Mouse (Mus musculus) right cerebral cortex, postnatal 10 days (tissue): ENCODE results near the gene Naglu.
A peak's percentile ranks its signal among the peaks of the same experiment; 100 is the strongest.
"Not testable (repeated sequence)": the region's sequence is repeated elsewhere in the genome, so short reads cannot be mapped to it uniquely, and the experiment has no call there.

Experiments
- DNase-seq, 2 experiments: peaks; one replicate each; pipeline ENCODE4 v3.0.0; 2021; ENCODE audit warnings: low spot score in 2 of 2

The Naglu gene

DNA sequence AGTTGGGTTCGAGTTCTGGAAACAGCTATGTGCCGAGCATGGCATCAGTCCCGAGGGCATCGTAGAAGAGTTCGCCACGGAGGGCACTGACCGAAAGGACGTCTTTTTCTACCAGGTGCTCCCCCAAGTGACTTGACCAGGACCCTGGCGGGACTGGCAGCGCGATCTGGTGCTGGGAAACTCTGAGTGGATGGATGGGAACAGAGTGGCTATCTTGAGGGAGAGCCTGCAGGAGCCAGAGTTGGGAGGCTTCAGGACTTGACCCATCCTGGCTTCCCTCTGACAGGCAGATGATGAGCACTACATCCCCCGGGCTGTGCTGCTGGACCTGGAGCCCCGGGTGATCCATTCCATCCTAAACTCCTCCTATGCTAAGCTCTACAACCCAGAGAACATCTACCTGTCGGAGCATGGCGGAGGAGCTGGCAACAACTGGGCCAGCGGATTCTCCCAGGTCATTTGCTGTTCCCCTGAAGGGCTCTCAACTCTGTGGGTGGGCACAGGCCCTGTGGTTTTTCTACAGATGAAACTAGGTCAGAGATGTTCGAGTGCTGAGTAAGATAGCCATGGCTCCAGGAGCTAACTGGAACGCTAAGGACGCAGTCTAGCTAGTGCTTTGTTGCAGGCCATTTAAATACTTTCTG lies 50.9 kb downstream of the Naglu start:
- peak in 1 of 2 experiments; percentile 32 for DNase-seq

DNA sequence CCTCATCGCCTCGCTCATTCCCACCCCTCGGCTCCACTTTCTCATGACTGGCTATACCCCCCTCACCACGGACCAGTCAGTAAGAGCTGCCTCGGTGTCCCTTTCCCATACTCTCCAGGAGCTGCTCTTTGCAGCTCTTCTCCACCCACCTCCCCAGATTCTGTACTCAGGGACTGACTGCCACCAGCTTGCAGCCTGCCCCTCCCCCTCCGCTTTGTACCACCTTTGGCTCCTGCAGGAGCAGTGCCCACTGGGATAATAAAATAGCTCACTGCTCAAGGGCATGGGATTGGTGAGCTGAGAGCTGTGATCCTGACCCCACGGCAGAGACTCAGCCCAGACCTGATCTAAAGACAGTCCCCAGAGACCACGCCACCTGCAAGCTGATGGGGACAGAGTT lies 54.7 kb downstream of the Naglu start:
- DNase-seq, result not testable (repeated sequence)

DNA sequence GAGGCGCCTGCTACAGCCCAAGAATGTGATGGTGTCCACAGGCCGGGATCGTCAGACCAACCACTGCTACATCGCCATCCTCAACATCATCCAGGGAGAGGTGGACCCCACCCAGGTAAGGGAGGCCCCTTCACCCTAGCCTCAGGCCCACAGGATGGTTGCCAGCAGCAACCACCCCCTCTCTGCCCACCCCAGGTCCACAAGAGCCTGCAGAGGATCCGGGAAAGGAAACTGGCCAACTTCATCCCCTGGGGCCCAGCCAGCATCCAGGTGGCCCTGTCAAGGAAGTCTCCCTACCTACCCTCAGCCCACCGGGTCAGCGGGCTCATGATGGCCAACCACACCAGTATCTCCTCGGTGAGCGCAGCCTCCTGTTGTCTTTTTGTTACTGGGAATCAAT lies 55.2 kb downstream of the Naglu start:
- DNase-seq, result not testable (repeated sequence)

DNA sequence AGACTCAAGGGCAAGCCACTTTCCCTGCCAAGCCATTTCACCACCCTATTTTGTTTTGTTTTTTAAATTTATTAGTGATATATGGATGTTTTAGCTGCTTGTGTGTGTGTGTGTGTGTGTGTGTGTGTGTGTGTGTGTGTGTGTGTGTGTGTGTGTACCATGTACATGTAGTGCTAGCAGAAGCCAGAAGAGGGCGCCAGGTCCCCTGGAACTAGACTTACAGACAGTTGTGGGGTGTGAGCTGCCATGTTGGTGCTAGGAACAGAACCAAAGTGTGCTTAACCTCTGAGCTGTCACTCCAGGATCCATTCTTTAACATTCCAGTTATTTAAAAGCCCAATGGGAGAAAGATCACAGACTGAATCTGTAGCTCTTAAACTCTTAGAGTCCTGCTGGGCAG lies 57.3 kb downstream of the Naglu start:
- no peak for DNase-seq
